Mouse (Mus musculus): Measurements from ENCODE around the gene Tmem120b.

DNA sequence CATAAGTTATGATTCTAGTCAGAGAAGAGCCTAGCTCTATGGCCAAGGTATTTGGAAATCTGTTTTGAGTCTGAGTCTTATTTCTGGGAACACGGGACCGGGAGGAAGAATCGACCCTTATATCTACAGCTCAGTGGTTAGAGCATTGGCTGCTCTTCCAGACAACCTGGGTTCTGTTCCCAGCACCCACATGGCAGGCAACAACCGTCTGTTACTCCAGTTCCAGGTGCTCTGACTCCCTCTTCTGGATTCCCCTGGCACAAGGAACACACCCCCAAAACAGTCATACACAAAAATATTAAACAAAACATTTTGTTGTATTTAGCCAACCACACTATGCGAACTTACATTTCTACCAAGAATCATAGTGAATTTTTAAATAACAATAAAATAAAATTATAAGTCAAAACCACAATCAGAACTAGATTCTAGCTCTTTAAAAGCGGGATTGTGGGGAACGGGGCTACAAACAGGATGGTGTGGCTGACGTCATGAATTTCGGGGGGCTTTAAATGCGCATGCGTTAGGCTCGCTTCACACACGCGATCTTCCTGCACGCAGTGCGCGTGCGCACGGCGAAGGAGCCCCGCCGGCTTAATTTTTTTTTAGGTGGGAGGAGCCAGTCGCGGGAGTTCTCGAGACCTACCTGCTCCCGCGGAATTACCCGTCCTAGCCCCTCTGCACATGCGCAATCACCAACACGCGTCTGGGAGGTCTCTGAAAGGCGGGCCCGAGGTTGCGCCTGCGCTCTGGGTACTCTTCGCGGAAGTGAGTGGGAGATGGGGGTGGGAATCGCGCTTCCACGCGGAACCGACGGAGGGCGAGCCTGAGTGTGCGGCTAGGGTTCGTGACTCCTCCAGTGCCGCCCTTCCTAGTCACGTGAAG is 10.6 kb upstream of the Tmem120b start:
- peak; percentile 87 for TF ChIP-seq POLR2A (IDR thresholded peaks at IDR 0.05; ENCODE audit: borderline replicate concordance, control insufficient read depth, low read depth, low read length)
- peak; percentile 36; the same call in 1 of the 2 replicates for TF ChIP-seq CTCF (IDR thresholded peaks at IDR 0.05; ENCODE audit: control insufficient read depth, insufficient read depth, low read length)
